Mouse (Mus musculus) layer of hippocampus, adult 2 months (tissue): ENCODE data around the gene Cacnb2. TPM values are rescaled to one million over a fixed set of nuclear protein-coding genes. Genes with fewer than 3 reads are reported as not detected.
A peak's percentile ranks its signal among the peaks of the same experiment; 100 is the strongest.

Experiments used
- DNase-seq, 2 experiments: peaks; one replicate each; pipeline ENCODE4 v3.0.0; 2022; ENCODE audit warnings: low spot score in 2 of 2
- H3K27ac ChIP-seq: fragments of 200-600 bp; 2 replicates; pipeline ENCODE4 v1.8.1; 2022
- H3K4me3 ChIP-seq: fragments of 200-600 bp; 2 replicates; pipeline ENCODE4 v1.8.1; 2022; ENCODE audit warnings: mild to moderate bottlenecking
- CTCF ChIP-seq: fragments of 200-600 bp; conservative IDR thresholded peaks from 2 replicates; pipeline ENCODE4 v1.8.1; 2022; ENCODE audit warnings: antibody characterized with exemption, mild to moderate bottlenecking, moderate library complexity
- total RNA-seq, 2 experiments: library from RNA; stranded (reverse); gene quantifications; 2 replicates each; pipeline ENCODE4 v1.2.3; 2021

Cacnb2 gene
- total RNA-seq, 2 experiments from 2014 or later = 90.1 to 98.7 TPM

- no peak for DNase-seq
- 0 out of 2 replicates have a peak overlapping the region, but pooled peaks have one; percentile 2 for H3K27ac ChIP-seq
- TF ChIP-seq CTCF = no peak
Measured at GRCm38 (mm10) chr2:14917585-14918247, 314.8 kb downstream of the Cacnb2 start.

GRCm38 (mm10) chr2:14929866-14930265 lies 327.0 kb downstream of the Cacnb2 start:
- Histone ChIP-seq H3K4me3 (no peak overlapping the region), H3K27ac (no peak overlapping the region)
- DNase-seq = no peak
- no peak for TF ChIP-seq CTCF

More at GRCm38 (mm10) chr2:14917585-14918247, 314.8 kb downstream of the Cacnb2 start:
- H3K4me3 ChIP-seq = no peak overlapping the region

- H3K27ac ChIP-seq = no peak overlapping the region
- no peak for TF ChIP-seq CTCF
- H3K4me3 ChIP-seq = no peak overlapping the region
- DNase-seq = no peak
Measured at GRCm38 (mm10) chr2:14931968-14932367, 329.1 kb downstream of the Cacnb2 start.

GRCm38 (mm10) chr2:14936492-14936891 lies 333.6 kb downstream of the Cacnb2 start:
- peak in 1 of 2 experiments; percentile 44 for DNase-seq
- no peak overlapping the region for H3K4me3 ChIP-seq
- peak overlapping the region; percentile 48; the same call in 1 of the 2 replicates for H3K27ac ChIP-seq
- TF ChIP-seq CTCF = no peak

DNA sequence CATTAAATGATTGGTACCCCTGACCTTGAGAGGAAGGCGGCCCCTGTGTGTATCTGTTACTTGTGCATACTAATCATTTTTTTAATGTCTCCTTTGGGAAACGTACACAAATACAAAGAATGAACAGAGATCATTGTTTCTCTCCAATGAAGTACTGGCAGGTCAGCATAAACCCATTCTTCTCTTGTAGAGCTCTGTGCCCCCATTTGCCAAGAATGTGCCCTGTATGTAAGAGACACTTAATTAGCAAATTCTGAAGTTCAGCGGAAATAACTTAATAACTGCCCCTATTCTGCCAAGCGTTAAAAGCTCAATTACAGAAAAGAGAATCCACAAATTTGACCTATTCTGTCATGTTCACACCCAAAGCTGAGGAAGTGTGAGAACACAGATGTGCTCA lies 339.4 kb downstream of the Cacnb2 start:
- H3K4me3 ChIP-seq = no peak overlapping the region
- DNase-seq = no peak
- TF ChIP-seq CTCF = no peak
- no peak overlapping the region for H3K27ac ChIP-seq

DNA sequence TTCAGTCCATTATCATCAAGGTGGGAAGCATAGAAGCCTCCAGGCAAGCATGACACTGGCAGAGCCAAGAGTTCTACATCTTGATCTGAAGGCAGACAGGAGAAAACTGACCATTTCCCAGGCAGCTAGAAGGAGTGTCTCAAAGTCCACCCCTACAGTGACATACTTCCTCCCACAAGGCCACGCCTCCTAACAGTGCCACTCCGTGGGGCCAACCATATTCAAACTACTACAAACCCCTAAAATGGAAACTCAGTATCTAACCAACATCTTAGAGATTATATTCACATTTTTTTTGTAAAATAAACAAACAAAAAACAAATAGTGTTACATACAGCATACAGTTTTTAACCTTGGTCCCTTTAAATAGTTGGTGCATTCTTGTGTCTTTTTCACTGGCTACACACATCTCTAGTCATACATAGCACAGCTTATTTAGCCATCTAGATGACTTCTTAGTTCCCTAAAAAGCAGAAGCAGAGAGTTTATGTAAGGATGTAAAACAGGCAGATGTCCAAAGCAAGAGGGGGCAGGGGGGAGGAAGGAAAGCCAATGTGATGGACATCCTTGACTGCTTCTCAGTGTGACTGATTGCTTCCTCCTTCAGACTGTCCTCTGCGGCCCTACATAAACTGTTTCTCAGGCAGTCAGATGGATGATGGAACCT lies 340.9 kb downstream of the Cacnb2 start:
- Histone ChIP-seq H3K27ac (no peak overlapping the region), H3K4me3 (no peak overlapping the region)
- TF ChIP-seq CTCF = no peak
- DNase-seq = no peak

GRCm38 (mm10) chr2:14953090-14953489 lies 350.2 kb downstream of the Cacnb2 start:
- no peak overlapping the region for H3K27ac ChIP-seq
- DNase-seq = no peak
- H3K4me3 ChIP-seq = no peak overlapping the region
- no peak for TF ChIP-seq CTCF

DNA sequence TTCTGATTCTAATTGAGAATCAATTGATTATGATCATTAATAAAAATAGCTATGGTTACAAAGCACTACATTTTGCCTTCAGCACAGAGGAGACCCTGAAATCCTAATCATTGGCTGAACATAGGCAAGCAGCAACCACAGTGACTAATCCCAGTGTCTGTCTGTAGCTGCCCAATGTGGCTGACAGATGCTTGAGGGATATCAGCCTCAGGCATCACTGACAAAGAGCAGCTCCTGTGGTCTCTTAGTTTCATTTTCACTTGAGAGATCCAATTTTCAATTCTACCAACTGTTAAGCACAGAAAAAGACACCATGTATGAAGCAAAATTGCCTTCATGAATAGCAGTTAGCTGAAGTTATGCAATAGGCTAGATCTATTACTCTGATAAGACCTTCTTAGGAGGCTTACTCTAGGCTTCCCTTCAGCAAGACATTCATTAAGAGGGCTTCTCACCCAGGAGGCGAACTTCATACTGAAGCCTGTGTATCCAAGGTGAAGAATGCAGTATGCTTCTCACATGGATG lies 358.1 kb downstream of the Cacnb2 start:
- no peak for DNase-seq
- Histone ChIP-seq H3K4me3 (no peak overlapping the region), H3K27ac (peak overlapping the region; percentile 79)
- TF ChIP-seq CTCF = no peak

DNA sequence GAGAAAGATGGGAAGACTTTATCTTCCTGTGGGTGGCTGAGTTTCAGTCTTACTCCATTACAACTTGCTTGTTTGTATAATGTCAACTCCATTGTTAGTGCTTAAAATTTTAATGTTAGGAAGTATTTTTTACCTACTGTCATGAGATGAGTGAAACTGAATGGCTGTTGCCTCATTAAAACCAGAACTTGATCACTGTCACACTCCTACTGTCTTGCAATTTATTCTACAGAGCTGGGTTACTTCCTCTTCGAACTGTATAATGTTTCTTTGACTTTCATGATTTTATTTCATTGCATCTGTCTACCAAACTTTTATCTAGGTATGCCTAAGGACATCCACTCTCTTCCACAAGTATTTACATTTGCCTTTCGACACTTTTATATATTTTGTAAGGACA lies 358.6 kb downstream of the Cacnb2 start:
- Histone ChIP-seq H3K27ac (peak overlapping the region; percentile 79), H3K4me3 (no peak overlapping the region)
- no peak for DNase-seq
- TF ChIP-seq CTCF = no peak

DNA sequence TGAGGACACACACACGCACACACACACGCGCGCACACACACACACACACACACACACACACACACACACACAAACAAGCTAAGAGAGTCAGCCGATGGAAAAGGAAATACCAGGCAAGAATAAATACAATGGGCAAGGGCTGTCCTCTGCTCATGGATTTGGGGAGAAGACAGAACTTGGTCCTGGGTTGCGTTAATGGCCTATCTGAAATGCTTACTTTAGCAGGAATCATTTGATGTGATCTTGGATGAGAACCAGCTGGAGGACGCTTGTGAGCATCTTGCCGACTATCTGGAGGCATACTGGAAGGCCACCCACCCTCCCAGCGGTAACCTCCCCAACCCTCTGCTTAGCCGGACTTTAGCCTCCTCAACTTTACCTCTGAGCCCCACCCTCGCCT lies 381.1 kb downstream of the Cacnb2 start:
- DNase-seq = no peak
- TF ChIP-seq CTCF = no peak
- Histone ChIP-seq H3K4me3 (no peak overlapping the region), H3K27ac (no peak overlapping the region)

DNA sequence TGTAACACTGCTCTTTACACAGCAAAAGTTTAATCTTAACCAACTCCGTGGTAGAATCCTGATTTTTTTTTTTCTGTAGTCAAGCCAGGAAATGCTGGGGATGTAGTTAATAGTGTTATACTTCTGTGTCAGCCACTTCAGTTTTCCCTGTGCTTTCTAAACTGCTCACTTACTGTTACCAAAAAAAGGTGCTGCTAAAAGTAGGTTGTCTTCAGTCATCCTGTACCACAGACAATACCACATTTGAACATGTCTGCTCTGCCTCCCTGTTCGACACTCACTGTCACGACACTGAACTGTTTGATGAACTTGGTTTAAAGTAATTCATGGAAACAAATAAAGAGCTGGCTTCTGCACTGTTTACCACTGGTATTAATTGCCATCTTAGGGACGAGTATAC lies 385.6 kb downstream of the Cacnb2 start:
- no peak for DNase-seq
- TF ChIP-seq CTCF = no peak
- Histone ChIP-seq H3K27ac (no peak overlapping the region), H3K4me3 (no peak overlapping the region)

DNA sequence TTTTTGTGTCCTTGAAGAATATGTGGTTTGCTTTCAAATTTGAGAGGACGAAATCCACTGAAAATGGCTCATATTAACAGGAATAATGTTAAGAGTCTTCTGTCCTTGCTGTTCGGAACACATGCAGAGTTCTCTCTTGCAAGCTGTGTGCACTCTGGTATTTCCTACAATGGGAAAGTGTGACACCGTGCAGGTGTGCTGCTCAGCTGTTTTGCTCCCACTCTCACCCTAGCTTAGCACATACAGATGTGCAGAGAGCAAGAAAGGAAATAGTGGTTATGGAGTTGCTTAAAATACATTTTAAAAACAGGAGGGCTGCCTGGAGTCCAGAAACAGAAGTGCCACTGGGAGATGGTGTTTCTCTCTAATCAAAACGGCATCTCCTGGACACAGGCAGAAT lies 386.5 kb downstream of the Cacnb2 start:
- no peak overlapping the region for H3K27ac ChIP-seq
- no peak for DNase-seq
- H3K4me3 ChIP-seq = no peak overlapping the region
- TF ChIP-seq CTCF = no peak

DNA sequence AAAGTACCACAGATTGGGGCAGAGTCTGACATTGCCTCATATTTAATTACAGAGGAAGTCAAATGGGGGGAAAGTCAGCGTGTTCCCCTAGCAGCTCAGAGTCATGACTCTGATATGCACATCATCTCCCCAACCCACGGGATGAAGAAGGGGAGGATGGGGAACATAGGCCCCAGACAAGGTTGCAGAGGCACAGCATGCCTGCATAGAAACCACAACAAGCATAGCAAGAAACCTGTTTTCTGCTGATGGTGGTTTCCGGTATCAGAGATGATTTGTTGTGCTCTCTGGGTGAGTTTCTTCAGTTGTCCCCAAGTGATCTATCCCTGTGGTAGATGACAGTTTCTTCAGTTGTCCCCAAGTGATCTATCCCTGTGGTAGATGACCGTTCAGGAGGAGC lies 389.6 kb downstream of the Cacnb2 start:
- H3K4me3 ChIP-seq = no peak overlapping the region
- no peak for DNase-seq
- H3K27ac ChIP-seq = no peak overlapping the region
- no peak for TF ChIP-seq CTCF

DNA sequence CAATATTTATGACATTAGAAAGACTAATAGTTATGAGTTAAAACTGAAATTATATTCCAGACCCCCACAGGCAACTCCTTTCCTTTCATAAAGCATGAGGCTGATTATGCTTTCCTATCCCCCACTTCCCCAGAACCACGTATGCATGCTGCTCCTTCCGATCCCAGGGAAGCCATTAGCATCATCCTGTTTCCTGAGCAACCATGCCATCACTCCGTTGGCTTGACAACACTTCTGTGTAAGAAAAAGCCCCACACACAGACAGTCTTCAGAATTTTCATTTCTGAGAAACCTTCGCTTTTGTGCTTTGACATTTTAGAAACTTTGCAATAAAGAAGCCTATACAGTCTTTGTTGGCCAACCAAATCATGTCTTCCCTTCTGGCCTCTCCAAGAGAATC lies 393.1 kb downstream of the Cacnb2 start:
- DNase-seq = peak in 1 of 2 experiments; percentile 29

More for the DNA sequence above, 393.1 kb downstream of the Cacnb2 start:
- H3K4me3 ChIP-seq = no peak overlapping the region
- TF ChIP-seq CTCF = no peak
- H3K27ac ChIP-seq = peak overlapping the region; percentile 55; the same call in 1 of the 2 replicates
